Mouse (Mus musculus): Measurements from ENCODE around the gene Zswim5. TPM values are rescaled to one million over a fixed set of nuclear protein-coding genes. Genes with fewer than 3 reads are reported as not detected.
"Not testable (repeated sequence)": the region's sequence is repeated elsewhere in the genome, so short reads cannot be mapped to it uniquely, and the experiment has no call there.

The Zswim5 gene
- 1.2 and 1.4 TPM in 2 replicates for polyA plus RNA-seq (2015; fragmentation: Nextera tagmentation; extraction: Ambion mirVana)

DNA sequence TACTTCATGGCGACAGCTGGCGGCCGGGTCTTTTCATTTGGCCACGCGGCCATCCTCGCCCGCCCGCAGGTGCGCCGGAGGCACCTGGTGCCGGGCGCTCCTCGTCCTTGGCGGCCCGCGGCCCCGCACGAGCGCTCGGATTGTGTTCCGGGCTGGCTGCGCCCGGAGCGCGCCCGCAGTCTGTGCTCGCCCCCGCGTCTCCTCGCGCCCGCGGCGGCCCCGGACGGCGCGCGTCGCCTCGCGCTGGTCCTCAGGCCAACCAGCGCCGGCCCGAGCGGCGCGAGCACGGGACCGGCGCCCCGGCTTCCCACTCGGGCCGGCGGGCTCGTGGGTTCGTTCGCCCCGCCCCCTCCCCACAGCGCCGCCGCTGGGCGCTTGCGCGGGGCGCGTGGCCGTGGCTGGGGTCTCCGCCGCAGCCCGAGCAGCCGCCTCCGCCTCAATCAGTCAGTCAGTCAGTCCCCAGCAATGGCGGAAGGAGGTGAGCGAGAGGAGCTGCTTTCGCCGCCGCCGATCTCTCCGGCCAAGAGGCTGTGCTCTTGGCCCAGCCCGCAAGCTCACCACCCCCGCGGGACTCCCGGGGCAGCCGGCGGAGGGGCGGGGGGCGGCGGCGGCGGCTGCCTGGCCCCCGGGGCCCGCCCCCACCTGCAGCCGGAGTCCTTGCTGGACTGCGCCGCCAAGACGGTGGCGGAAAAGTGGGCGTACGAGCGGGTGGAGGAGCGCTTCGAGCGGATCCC, at the start of gene Zswim5:
TSS of gene Zswim5 (plus strand) at position 382 of the 734 bp plus-strand sequence.
- 0 out of 2 replicates have a peak, but pooled peaks cover 2% of the 10 kb centered on the region for H3K4me1 ChIP-seq (ENCODE audit: control insufficient read depth, insufficient read depth, low read length)
- peak within 1 kb of the TSS; percentile 82 for H3K9ac ChIP-seq (ENCODE audit: low read depth, low read length)
- H3K9me3 ChIP-seq (ENCODE audit: control insufficient read depth, low read length), result no peaks in the 10 kb centered on the region
- peak; percentile 96 for ATAC-seq
- H3K4me3 ChIP-seq (ENCODE audit: low read length), result peak within 1 kb of the TSS; percentile 82
- H3K36me3 ChIP-seq (ENCODE audit: control insufficient read depth, insufficient read depth, low read length), result no peaks in the 10 kb centered on the region
- under 1% methylated on average over 88 of the region's 104 CpGs for WGBS
- H3K4me2 ChIP-seq (ENCODE audit: low read depth, low read length), result peak within 1 kb of the TSS; percentile 97
- H3K27me3 ChIP-seq (replicated peaks; ENCODE audit: control insufficient read depth, insufficient read depth, low read length), result 0 out of 2 replicates have a peak, but pooled peaks cover 3% of the 10 kb centered on the region
- H3K27ac ChIP-seq (ENCODE audit: low read length), result peak within 1 kb of the TSS; percentile 84

DNA sequence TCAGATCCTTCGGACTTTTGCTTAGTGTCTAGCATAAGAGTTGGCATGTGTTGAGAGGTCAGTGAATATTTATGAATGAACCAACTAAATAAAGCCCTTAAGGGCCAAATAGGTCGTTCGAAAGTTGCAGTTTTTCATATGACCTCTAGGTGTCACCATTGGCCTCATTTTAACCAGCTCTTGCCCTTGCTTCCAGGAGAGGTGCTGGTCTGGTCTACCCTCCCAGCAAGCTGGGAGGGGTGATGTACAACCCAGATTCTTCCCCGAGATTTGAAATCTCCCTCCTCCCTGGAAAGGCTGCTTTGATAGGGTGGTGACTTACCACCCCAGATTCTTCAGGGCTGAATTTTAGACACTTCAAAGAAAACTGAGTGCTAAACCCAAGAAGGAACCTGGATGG, 49.4 kb upstream of the Zswim5 start:
- no peak overlapping the region for H3K27ac ChIP-seq (ENCODE audit: low read length)
- no peaks in the 10 kb centered on the region for H3K27me3 ChIP-seq (replicated peaks; ENCODE audit: control insufficient read depth, insufficient read depth, low read length)
- 2% methylated on average over 4 of the region's 4 CpGs for WGBS
- no peak overlapping the region for H3K9ac ChIP-seq (ENCODE audit: low read depth, low read length)
- no peak overlapping the region for H3K4me2 ChIP-seq (ENCODE audit: low read depth, low read length)
- 0 out of 2 replicates have a peak, but pooled peaks have one; percentile 31 for ATAC-seq
- H3K4me1 ChIP-seq (ENCODE audit: control insufficient read depth, insufficient read depth, low read length), result peaks cover 5% of the 10 kb centered on the region; the same call in 1 of the 2 replicates
- no peaks in the 10 kb centered on the region for H3K9me3 ChIP-seq (ENCODE audit: control insufficient read depth, low read length)
- no peak overlapping the region for H3K4me3 ChIP-seq (ENCODE audit: low read length)
- H3K36me3 ChIP-seq (ENCODE audit: control insufficient read depth, insufficient read depth, low read length), result no peaks in the 10 kb centered on the region

DNA sequence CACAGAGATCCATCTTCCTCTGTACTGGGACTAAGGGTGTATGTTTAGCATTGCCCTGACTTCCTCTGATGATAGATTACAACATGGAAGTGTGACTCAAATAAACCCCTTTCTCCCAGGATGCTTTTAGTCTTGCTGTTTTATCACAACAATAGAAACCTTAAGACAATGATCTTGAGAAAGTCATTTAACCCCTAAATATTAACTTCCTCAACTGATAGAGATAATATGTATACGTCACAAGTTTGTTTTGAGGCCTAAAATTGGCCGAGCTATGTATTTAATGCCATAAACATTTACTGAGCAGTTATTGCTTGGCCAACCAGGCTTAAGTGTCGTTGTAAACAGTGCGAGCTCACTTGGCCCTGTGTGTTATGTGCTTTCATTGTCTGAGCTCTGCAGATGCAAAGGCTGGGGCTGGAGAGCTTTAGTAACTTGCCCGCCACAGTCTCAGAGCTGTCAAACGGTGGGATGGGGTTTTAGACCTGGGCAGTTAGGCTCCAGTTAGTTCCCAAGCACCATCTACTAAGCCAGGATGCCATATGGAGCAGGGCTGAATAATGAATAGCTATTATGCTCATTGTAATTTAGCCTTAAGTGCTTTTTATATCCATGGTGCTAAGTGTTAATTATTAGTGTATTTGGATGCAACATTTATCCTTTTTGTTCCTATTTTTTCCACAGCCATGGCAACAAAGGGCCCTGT, 47.7 kb upstream of the Zswim5 start:
- Histone ChIP-seq H3K4me1 (ENCODE audit: control insufficient read depth, insufficient read depth, low read length) (0 out of 2 replicates have a peak, but pooled peaks cover 3% of the 10 kb centered on the region), H3K9me3 (ENCODE audit: control insufficient read depth, low read length) (no peaks in the 10 kb centered on the region), H3K4me2 (ENCODE audit: low read depth, low read length) (no peak overlapping the region), H3K9ac (ENCODE audit: low read depth, low read length) (no peak overlapping the region), H3K36me3 (ENCODE audit: control insufficient read depth, insufficient read depth, low read length) (no peaks in the 10 kb centered on the region), H3K27ac (ENCODE audit: low read length) (no peak overlapping the region), H3K4me3 (ENCODE audit: low read length) (no peak overlapping the region), H3K27me3 (replicated peaks; ENCODE audit: control insufficient read depth, insufficient read depth, low read length) (no peaks in the 10 kb centered on the region)
- 36% methylated on average over 6 of the region's 6 CpGs for WGBS
- no peak for ATAC-seq

DNA sequence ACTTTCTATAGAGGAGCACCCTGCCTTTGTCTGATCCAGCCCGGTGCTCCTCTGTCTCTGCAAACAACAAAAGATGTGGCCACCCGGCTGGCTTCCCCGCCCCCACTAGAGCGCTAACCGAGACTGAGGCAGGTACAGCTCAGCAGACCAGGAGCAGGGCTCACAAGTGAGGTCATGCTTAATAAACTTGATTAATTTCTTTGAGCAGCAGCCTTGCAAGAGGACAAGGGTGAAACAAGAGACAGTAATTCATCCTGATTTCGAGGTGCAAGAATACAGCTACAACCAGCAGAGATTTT, 47.2 kb upstream of the Zswim5 start:
- H3K27ac ChIP-seq (ENCODE audit: low read length), result no peak overlapping the region
- H3K4me3 ChIP-seq (ENCODE audit: low read length), result no peak overlapping the region
- no peaks in the 10 kb centered on the region for H3K9me3 ChIP-seq (ENCODE audit: control insufficient read depth, low read length)
- no peaks in the 10 kb centered on the region for H3K27me3 ChIP-seq (replicated peaks; ENCODE audit: control insufficient read depth, insufficient read depth, low read length)
- H3K9ac ChIP-seq (ENCODE audit: low read depth, low read length), result no peak overlapping the region
- no peaks in the 10 kb centered on the region for H3K36me3 ChIP-seq (ENCODE audit: control insufficient read depth, insufficient read depth, low read length)
- WGBS, result 27% methylated on average over 6 of the region's 6 CpGs
- H3K4me2 ChIP-seq (ENCODE audit: low read depth, low read length), result no peak overlapping the region
- no peak for ATAC-seq
- H3K4me1 ChIP-seq (ENCODE audit: control insufficient read depth, insufficient read depth, low read length), result 0 out of 2 replicates have a peak, but pooled peaks cover 2% of the 10 kb centered on the region

DNA sequence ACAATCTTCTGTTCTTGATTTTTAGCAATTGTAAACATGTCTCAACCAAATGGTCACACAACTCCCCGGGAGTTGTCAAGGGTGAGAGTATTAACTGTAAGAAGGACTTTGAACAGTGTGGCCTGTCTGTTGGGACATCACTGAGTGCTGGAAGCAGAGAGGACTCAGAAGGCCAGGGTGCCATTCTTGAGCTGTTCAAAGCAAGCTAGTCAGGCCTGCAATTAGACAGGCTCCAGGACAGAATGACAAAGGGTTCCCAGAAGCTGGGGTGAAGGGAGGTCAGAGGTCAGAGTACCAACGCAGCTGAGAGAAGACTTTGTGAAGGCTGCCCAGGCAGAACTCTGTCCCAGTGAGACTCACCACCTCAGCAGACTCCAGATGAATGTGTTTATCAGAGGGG, 38.2 kb upstream of the Zswim5 start:
- Histone ChIP-seq H3K4me3 (ENCODE audit: low read length) (no peak overlapping the region), H3K36me3 (ENCODE audit: control insufficient read depth, insufficient read depth, low read length) (no peaks in the 10 kb centered on the region), H3K27me3 (replicated peaks; ENCODE audit: control insufficient read depth, insufficient read depth, low read length) (no peaks in the 10 kb centered on the region), H3K27ac (ENCODE audit: low read length) (no peak overlapping the region), H3K9ac (ENCODE audit: low read depth, low read length) (no peak overlapping the region), H3K4me1 (ENCODE audit: control insufficient read depth, insufficient read depth, low read length) (0 out of 2 replicates have a peak, but pooled peaks cover 2% of the 10 kb centered on the region), H3K9me3 (ENCODE audit: control insufficient read depth, low read length) (no peaks in the 10 kb centered on the region), H3K4me2 (ENCODE audit: low read depth, low read length) (no peak overlapping the region)
- WGBS, result 19% methylated on average over 2 of the region's 2 CpGs
- ATAC-seq, result peak; percentile 86

DNA sequence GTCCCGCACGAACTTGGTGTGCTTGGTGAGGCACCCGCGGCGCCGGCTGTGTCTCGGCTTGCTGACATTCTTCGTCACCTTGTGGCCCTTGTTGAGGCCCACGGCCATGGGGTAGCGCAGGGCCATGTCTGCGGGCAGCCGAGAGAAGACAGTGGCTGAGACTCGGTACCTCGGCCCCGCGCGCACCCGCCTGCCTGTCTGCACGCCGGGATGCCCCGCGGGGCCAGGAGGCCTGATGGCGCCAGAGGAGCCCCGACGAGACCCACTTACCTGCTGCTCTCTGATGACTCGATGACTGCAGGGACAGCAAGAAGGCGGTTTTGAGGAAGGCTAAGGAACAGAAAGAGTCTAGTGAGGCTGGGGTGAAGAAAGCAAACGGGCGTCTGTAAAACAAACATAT, 37.1 kb upstream of the Zswim5 start:
- not testable (repeated sequence) for H3K36me3 ChIP-seq (ENCODE audit: control insufficient read depth, insufficient read depth, low read length); H3K4me3 ChIP-seq (ENCODE audit: low read length); H3K9me3 ChIP-seq (ENCODE audit: control insufficient read depth, low read length); H3K27ac ChIP-seq (ENCODE audit: low read length); H3K9ac ChIP-seq (ENCODE audit: low read depth, low read length); H3K4me2 ChIP-seq (ENCODE audit: low read depth, low read length); H3K4me1 ChIP-seq (ENCODE audit: control insufficient read depth, insufficient read depth, low read length); ATAC-seq; H3K27me3 ChIP-seq (replicated peaks; ENCODE audit: control insufficient read depth, insufficient read depth, low read length)
- 18% methylated on average over 19 of the region's 29 CpGs for WGBS

DNA sequence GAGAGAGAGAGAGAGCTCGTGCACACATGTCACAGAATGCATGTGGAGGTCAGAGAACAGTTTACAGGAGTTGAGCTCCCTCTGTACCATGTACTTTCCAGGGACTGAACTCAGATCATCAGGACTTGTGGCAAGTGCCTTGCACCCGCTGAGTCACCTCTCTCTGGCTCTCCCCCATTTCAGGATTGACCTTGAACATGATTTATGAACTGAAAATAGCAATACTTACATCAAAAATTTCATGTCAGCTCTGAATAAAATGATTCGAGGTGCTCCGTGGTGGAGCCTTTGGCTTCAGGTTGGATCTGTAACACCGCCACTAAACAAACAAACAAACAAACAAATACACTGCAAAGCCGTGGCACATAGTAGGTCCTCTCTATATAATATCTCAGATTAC, 36.3 kb upstream of the Zswim5 start:
- 0 out of 2 replicates have a peak, but pooled peaks cover 2% of the 10 kb centered on the region for H3K4me1 ChIP-seq (ENCODE audit: control insufficient read depth, insufficient read depth, low read length)
- ATAC-seq, result no peak

DNA sequence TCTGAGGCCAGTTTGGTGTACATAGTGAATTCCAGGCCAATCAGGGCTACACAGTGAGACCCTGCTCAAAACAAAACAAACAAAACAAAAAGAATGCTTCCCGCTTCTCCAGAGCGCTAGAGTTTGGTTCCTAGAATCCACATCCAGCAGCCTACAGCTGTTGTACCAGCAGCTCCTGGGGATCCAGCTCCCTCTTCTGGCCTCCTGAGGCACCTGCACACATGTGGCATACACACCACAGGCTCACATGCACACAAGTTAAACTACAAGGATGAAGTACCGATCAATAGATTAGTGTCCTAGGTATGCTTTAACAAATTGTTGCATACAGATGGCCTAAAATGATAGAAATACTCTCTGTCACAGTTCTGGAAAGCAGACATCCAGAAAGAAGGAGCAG, 32.9 kb upstream of the Zswim5 start:
- Histone ChIP-seq H3K36me3 (ENCODE audit: control insufficient read depth, insufficient read depth, low read length) (no peaks in the 10 kb centered on the region), H3K27ac (ENCODE audit: low read length) (no peak overlapping the region), H3K4me1 (ENCODE audit: control insufficient read depth, insufficient read depth, low read length) (no peaks in the 10 kb centered on the region), H3K4me2 (ENCODE audit: low read depth, low read length) (no peak overlapping the region), H3K27me3 (replicated peaks; ENCODE audit: control insufficient read depth, insufficient read depth, low read length) (no peaks in the 10 kb centered on the region), H3K4me3 (ENCODE audit: low read length) (no peak overlapping the region), H3K9ac (ENCODE audit: low read depth, low read length) (no peak overlapping the region), H3K9me3 (ENCODE audit: control insufficient read depth, low read length) (peaks cover 3% of the 10 kb centered on the region; the same call in 1 of the 2 replicates)
- no peak for ATAC-seq
- WGBS, result 94% methylated on average over 3 of the region's 3 CpGs

More for the DNA sequence above, 36.3 kb upstream of the Zswim5 start:
- no peak overlapping the region for H3K27ac ChIP-seq (ENCODE audit: low read length)
- H3K27me3 ChIP-seq (replicated peaks; ENCODE audit: control insufficient read depth, insufficient read depth, low read length), result no peaks in the 10 kb centered on the region
- H3K9ac ChIP-seq (ENCODE audit: low read depth, low read length), result no peak overlapping the region
- WGBS, result 81% methylated on average over 6 of the region's 6 CpGs
- peaks cover 3% of the 10 kb centered on the region; the same call in 1 of the 2 replicates for H3K9me3 ChIP-seq (ENCODE audit: control insufficient read depth, low read length)
- no peaks in the 10 kb centered on the region for H3K36me3 ChIP-seq (ENCODE audit: control insufficient read depth, insufficient read depth, low read length)
- H3K4me2 ChIP-seq (ENCODE audit: low read depth, low read length), result no peak overlapping the region
- H3K4me3 ChIP-seq (ENCODE audit: low read length), result no peak overlapping the region

DNA sequence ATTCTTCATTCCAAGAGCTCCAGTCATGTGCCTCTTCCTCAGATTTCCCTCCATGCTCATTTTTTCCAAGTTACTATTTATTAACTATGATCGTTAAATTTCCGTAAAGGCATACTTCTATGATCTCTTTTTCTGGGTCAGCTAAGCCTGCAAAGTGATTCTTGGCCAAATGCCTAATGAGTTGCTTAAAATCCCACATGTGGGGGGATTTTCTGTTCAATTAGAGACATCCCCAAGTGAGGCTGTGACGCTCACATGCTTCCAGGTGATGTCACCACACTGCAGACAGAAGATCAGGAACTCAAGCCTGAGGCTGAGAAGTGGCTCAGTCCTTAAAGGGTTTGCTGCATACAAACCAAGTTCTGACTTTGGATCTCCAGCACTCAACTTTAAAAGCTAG, 27.3 kb upstream of the Zswim5 start:
- H3K9me3 ChIP-seq (ENCODE audit: control insufficient read depth, low read length), result no peaks in the 10 kb centered on the region
- H3K27ac ChIP-seq (ENCODE audit: low read length), result no peak overlapping the region
- ATAC-seq, result no peak
- no peaks in the 10 kb centered on the region for H3K27me3 ChIP-seq (replicated peaks; ENCODE audit: control insufficient read depth, insufficient read depth, low read length)
- no peak overlapping the region for H3K9ac ChIP-seq (ENCODE audit: low read depth, low read length)
- H3K36me3 ChIP-seq (ENCODE audit: control insufficient read depth, insufficient read depth, low read length), result no peaks in the 10 kb centered on the region
- no peaks in the 10 kb centered on the region for H3K4me1 ChIP-seq (ENCODE audit: control insufficient read depth, insufficient read depth, low read length)
- H3K4me2 ChIP-seq (ENCODE audit: low read depth, low read length), result no peak overlapping the region
- no peak overlapping the region for H3K4me3 ChIP-seq (ENCODE audit: low read length)
- 79% methylated on average over 3 of the region's 3 CpGs for WGBS
